Mouse (Mus musculus) left cerebral cortex, postnatal 36 days (tissue): ENCODE measurements around the gene Aftph. TPM values are rescaled to one million over a fixed set of nuclear protein-coding genes. Genes with fewer than 3 reads are reported as not detected.

ENCODE experiments used
- DNase-seq, 2 experiments: peaks; one replicate each; pipeline ENCODE4 v3.0.0; 2021 to 2022; ENCODE audit warnings: low spot score in 2 of 2, mixed read lengths in 1 of 2
- intact Hi-C: fragments of 180-260 bp; cut with DNase I; formaldehyde crosslinking; loops from one replicate; pipeline ENCODE4 v1.15.1; 2025
- total RNA-seq, 2 experiments: library from RNA; stranded (reverse); gene quantifications; 2 replicates each; pipeline ENCODE4 v1.2.3; 2021

Aftph gene
- total RNA-seq, 2 experiments from 2014 or later: 77.8 to 87.6 TPM

DNA sequence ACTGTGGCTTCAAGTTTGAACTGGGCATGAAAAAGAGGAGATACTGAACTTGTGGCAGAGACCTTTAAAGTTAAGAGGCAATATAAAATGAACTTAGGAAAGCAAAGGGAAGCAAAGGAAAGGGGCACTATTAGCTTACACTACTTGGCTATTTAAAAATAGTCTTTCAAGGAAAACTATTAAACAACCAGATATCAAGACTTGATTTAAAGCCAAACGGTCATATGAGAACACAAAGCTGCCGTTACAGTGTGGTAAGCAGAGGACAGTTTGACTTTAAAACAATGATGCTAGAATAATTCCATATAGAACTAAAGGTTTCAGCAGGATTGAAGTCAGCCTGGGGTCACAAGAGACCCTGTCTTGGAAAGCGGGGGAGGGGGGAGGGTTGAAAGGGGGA is 7.3 kb downstream of the Aftph start:
- intact Hi-C loops: no loop called here
- no peak for DNase-seq

DNA sequence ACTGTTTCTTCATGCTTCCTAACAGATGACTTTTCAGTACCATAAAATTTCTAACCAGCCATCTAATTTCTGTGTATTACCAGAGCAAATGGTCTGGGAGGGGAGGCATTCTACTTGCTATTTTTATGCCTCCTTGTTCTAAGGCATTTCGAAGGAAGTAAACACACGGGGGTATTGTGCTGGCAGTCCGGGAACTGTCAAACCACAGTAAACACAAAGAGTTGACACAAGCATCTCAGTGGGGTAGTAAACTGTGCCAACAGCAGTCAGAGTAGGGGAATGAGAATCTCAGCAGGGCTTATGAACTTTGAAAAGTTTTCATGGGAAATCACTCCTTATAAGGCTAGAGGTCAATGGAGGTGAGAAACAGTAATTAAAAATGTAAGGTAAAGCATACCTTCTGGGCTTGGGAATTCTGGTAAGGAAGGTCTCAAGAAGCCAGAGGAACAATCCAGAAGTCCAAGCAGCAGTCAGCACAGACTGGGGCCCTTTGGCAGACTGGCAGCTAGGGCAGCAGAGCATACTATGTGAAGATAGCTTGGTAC is 7.8 kb downstream of the Aftph start:
- no peak for DNase-seq
- intact Hi-C loops: no loop called here

DNA sequence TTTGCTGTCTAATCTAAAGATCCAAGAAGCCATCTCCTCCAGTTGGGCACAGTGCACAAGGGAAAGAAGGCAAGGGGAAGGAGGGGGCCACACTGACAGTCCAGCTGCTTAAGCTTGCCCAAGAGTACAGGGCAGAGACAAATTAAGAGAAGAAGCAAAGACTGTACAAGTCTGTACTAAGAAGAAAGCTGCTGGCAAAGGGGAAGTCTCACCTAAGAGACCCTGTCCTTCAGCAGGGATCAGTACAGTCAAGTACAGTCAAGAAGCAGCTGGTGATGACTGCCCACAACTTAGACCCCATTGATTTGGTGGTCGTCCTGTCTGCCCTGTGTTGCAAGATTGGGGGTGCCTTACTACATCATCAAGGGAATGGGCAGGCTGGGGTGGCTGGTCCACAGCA is 12.0 kb downstream of the Aftph start:
- intact Hi-C loops: no loop called here

DNA sequence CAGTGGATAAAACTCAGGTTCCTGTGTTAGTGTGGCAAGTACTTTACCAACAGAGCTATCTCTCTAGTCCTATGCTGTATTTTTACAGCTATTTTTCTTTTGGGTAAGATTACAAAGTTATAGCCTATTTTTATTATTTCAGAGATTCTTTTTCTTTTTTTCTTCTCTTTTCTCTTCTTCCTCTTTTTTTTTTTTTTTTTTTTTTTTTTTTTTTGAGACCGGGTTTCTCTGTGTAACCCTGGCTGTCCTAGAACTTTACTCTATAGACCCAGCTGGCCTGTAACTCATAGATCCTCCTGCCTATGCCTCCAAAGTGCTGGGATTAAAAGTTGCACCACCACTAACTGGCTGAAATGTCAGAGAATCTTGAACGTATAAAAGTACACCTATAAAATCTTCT is 13.3 kb downstream of the Aftph start:
- DNase-seq: no peak
- intact Hi-C loops: no loop called here

More for the DNA sequence above, 12.0 kb downstream of the Aftph start:
- DNase-seq: no peak

DNA sequence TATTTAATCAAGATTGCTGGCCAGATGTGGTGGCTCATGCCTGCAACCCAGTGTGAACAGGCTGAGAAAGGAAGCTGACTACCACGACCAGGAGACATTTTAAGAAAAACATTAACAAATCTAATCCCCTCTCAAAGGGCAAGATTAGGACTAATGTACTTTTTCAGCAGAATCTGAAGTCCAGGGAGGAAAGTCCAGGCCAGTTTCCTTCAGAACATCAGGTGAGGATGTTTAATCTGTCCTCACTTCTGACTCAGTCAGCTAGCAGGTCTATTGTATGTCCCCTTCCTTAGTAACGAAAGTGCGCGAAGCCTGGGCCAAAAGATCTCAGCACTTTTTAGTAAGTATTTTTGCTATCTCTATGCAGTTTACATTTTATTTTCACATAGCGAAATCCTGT is 17.8 kb downstream of the Aftph start:
- intact Hi-C loops: no loop called here
- no peak for DNase-seq

DNA sequence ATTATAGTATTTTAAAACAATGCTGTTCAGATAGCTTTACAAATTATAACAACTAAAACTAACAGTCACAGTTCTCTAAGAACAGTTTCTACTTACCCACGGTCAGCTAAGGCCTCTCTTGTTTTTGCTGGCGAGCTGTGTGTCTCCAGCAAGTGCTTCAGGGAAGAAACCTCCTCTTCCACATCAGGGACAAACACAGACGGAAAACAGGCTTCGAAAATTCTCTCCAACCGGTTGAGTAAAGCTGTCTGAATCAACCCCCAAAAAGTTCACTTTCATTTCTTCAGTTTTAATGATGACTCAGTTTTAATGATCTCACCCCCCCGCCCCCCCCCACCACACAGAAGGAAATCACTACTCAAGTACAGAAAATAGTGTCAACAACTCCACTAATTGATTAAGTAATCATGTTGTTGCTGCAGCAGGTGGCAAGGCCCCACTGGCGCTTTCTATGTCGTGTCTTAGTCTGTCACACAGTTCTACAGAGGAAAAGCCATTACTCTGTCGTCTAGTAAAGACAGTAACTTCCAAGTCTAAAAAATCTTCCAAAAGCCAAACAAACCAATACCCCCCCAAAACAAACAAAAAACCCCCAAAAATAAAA is 29.2 kb downstream of the Aftph start:
- intact Hi-C loops: no loop called here
- no peak for DNase-seq

DNA sequence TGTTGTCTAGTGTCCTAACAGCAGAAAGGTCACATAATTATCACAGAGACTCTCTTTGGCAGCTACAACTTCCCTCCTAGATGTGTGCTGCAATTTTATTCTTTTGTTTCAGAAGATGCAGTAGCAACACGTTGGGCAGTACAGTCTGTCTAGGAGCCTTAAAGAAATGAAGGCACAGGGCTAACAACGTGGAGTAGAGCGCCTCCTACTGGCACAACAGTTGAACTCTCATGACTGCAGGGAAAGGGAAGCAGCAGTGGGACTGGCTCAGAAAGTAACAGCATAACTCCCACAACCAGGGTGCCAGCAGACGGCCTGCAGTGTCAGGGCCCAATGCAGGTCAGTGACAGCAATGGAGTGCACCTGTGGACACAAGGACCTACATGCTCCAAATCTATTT is 50.4 kb downstream of the Aftph start:
- intact Hi-C loops: loop anchor here (1.0 to 10.0 kb wide), 2 partner anchors 224 to 236 kb away; no protein-coding TSS in a partner anchor
- peak; percentile 40 to 45 for DNase-seq

DNA sequence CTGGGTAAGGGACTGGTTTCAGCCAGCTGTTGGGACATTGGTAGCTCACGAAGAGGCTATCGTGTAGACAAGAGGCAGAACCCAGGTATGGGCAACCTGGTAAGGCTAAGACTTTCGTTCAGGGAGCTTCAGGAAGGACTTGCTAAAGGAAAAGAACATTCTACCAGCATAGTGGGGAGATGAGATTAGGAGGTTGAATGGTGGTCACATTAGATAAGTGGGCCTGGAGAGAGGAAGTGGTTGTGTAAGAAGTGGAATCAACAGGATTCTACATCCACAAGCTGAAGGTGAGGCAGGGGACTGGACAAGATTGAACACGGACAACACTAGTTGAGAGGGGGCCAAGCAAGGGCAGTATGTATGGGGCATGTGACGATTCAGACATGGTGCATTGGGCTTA is 59.7 kb downstream of the Aftph start:
- DNase-seq: no peak
- intact Hi-C loops: no loop called here

DNA sequence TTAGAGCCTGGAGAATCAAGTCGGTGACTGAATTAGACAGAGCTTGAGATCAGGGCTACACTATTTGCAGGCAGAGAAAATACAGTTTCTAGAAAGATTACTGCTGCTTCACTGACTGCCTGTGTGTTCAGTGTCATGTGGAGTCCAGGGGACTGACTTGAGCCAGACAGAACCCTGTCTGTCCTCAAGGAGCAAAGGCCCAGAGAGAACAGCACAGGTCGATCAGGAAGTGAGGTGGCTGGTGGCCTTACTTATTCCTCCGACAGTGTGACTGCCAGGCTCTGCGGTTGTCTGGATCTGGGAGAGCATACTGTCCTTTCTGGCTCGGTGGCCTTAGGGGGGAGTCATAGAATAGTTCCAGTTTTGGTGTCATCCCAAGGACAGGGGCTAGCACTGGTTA is 60.6 kb downstream of the Aftph start:
- no peak for DNase-seq
- intact Hi-C loops: no loop called here

DNA sequence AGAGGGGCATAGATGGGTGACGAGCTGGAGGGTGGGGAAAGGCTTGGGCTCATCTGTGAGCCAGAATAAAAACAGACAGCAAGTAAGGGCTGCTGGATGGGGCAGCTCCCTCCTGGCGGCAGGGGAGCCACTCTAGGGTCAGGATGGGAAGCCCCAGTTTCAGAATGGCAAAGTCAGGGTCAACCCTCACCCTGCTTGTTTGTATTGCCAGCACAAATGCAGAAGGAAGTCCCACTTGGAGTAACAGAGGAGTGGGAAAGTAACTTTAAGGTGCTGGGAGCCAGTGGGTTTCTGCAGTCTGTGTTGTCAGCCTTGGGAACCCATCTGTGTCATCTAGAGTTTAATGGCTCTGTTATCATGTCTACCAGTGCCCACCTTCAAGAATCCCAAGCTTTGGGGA is 62.0 kb downstream of the Aftph start:
- intact Hi-C loops: no loop called here
- no peak for DNase-seq

DNA sequence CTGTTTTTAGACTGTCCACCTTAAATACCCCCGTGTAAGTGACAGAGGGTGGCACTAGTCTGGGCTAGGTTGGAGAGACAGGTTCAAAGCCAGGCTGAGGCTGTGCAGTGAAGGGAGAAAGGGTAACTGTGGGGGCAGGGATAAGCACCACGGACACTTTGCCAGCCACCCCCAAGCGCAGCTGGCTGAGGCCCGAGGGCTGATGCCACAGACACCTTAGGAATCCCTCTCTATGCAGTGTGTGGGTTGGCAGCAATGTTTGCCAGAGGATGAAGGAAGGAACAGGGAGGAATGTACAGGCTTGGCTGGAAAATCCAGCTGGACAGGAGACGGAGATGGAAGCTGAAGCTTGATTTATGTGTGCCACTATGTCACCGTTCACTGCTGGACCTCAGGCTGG is 68.9 kb downstream of the Aftph start:
- intact Hi-C loops: no loop called here
- no peak for DNase-seq

DNA sequence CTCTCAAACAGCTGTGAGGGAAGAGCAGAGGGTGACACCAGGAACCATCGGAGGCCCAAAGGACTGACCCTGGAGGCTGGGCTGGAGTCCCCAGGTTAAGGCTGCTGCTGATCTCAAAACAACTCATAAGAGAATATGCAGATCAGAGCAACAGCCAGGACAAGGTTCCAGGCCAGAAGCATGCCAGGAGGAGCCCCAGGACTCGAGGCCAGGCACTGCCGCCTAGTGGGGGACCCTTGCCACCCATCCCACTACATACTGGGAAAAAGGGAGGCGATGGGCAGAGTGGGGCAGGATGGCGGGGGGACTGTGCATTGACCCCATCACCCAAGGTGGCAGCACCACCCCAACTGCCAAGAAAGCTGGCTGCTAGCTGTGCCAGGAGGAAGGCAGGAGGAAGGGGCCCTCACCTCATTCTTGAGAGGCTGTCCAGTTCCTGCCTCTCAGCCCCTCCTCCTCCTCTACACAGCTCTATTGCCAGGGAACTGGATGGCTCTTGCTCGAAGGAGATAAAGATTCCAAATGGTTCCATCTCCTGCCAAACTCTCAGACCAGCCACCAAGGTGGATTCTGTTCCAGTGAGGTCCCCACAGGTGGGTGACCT is 69.5 kb downstream of the Aftph start:
- intact Hi-C loops: no loop called here
- DNase-seq: no peak

DNA sequence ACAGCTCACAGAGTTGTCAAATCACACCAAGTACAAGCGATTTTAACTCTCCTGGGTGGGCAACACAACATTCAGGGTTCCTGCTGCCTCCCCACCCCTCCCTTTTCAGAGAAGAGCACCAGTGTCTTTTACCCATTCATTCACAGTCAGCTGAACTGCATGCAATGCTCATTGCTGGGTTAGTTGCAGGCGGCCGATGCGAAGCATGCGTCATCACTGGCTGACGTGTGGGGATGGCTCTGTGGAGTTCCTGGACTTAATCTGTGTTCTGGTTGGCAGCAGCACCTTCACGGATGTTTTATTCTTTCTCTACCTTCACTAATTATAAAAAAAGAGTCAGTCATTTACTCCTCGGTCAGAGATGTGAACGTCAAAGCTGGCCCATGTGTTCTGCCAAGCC is 76.5 kb downstream of the Aftph start:
- no peak for DNase-seq
- intact Hi-C loops: no loop called here

DNA sequence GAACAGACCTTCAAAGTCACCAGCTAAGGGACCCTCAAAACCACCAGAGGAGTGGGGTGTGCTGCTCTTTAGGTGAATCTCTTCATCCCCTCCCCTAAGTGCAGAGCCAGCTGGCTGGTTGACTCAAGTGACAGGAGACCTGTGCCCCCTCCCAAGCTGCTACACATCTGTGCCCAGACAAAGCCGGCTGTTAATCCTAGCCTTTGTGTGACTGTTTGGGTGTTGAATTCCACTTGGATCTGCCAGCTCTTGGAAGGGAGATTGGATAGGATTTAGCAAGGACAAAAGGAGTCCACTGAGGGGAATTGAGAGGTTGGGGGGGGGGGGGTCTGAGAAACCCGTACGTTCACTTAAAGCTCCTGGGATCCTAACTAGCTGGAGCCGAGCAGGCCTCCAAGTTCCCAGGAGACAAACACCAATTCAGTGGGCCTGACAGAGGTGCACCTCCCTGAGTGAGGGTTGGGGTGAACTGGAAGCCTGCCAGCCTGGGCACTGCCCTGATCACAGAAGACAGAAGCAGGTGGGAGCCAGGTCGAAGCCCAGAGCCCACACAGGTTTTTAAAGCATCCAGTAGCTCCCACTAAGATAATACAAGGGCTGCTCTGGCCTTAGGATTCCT is 77.7 kb downstream of the Aftph start:
- no peak for DNase-seq
- intact Hi-C loops: no loop called here

DNA sequence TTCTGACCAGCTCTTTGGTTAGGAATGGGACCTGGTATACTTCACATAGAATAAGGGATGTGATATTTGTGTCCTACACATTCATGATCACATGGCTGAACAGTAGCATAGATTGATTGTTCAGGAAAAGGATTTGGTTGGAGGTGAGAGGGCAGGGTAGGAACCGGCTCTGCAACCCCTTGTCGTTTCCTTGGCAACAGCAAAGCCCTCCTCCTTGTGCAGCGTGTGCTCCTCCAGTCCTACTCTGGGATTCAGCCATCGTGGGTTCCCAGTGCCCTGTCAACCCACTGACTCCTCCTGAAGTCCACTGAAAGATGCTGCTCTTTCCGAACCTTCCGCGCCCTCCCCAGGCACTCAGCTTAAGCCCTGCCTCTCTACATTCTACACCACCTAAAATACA is 78.6 kb downstream of the Aftph start:
- DNase-seq: no peak
- intact Hi-C loops: no loop called here

DNA sequence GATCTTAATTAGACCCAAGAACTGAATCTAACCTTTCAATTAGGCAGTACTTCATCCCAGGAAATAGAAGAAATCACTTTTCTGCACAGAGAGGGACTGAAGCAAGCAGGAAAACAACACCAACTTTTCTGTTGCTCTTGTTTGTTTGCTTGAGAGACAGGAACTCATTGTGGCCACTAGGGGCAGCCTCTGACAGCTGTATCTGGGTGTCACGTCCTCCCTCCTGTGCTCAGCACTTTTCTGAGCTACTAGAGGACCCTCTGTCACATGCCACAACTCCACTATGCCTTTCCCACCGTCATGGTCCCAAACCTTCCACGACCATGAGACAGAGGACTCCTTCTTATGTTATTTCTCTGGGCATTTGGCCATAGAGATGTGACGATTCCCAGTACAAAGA is 79.7 kb downstream of the Aftph start:
- intact Hi-C loops: no loop called here

DNA sequence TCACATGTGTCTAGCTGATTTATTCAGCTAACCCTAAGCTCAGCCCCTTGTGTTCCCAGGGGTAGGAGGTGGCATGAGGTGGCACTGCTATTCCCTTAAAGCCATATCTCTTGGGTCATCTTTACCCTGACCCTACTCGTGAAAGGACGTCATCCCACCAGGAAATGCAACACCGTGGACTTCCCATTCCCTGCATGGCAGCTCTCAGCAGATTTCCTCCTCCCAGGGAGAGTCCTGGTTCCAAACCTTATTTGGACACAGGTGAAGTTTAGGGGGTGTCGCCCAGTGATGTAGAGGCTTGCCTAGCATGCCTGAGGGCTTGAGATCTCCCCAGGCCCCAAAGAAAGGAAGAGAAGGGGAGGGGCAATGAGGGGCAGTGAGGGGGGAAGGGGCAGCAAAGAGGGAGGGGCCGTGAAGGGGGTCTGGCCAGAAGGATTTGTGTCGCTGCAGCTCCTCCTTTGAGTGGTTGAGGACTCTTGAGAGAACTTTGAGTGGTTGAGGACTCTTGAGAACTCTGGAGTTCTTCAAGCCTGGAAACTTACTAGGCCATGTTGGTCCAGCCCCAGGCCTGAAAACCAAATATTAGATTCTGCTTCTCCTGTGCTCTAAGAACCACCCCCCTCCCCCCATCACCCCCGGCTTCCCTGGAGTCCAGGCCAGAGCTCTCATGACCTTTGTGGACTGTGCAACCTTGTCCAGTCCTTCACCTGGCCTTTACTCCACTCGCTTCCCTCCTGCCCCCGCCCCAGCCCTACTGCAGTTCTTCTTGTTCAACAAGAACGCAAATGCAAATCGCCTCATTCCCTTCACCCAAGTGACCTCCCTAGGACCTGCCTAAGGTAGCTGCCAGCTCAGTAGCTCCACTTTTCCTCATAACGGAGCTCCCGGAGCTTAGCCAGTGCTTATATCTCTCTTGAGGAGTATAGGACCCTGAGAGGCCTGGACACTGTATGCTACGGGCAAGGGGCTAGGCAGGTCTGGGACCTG is 81.0 kb downstream of the Aftph start:
- DNase-seq: no peak
- intact Hi-C loops: no loop called here

More for the DNA sequence above, 79.7 kb downstream of the Aftph start:
- DNase-seq: no peak

DNA sequence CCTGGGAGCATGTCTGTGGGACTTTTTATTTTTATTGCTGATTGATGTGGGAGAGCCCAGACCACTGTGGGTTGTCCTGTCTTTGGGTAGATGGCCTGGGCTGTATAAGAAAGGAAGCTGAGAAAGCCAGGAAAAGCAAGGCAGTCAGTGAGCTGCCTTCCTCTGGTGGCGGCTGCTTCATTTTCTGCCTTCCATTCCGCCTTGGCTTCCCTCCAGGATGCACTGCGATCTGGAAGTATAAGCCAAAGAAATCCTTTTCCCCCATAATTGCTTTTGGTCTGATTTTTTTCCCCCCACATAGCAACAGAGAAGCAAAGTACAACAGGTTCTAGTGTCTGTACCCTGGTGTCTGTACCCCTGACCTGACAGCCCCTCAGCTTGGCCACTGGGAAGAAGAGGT is 82.3 kb downstream of the Aftph start:
- intact Hi-C loops: no loop called here
- DNase-seq: no peak

DNA sequence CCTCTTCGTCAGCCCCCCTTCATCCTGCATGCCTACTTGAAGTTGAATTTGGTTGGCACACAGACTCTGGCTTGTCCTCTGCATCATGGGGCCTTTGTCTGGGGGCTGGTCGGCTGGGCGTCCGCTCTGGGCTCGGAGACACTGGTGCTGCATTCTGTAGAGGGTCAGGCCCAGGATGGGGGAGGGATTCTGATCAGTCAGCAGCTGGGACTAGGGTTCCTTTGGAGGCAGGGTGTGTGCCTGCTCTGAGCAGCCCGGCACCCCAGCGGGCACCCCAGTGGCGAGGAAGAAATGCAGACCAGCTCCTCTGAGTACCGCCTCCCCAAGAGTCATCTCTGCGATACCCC is 84.7 kb downstream of the Aftph start:
- no peak for DNase-seq
- intact Hi-C loops: no loop called here
